Mouse (Mus musculus): Measurements from ENCODE around the gene Dffa.

The Dffa gene

DNA sequence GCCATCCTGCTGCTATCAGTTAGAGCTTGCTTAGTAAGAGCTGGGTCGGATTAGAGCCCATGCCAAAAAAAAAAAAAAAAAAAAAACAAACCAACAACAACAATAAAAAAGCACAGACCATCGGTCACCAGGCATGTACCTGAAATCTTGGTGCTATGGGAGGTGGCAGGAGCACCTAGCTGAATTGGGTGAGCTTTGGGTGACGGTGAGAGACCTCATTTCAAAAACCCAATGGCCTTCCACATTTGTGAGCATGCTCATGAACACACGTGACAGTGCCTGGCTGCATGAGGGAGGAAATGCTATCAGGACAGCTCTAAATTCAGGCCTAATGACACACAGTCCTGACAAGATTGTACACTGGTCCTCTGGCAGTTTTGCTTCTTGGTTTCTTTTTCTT is 44.1 kb downstream of the Dffa start:
- 77% methylated on average over 4 of the region's 4 CpGs for WGBS

DNA sequence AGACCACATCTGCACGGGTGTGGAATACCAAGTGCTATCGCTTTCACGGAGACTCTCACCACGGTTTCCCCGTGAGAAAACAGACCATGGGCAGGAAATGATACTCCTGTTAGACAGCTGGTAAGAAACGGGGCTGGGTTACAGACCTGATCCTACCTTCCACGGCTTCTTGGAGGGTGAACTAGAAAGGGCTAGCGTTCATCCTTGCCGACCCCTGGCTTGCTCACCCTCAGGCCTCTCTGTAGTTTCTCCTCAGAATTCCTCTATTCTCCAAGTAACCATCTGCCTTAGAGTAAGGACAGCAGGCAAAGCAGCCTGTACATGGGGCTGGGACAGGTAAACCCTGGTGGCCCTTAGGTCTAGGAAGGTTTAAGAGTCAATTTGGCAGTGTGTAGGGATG is 45.2 kb downstream of the Dffa start:
- 82% methylated on average over 9 of the region's 9 CpGs for WGBS

DNA sequence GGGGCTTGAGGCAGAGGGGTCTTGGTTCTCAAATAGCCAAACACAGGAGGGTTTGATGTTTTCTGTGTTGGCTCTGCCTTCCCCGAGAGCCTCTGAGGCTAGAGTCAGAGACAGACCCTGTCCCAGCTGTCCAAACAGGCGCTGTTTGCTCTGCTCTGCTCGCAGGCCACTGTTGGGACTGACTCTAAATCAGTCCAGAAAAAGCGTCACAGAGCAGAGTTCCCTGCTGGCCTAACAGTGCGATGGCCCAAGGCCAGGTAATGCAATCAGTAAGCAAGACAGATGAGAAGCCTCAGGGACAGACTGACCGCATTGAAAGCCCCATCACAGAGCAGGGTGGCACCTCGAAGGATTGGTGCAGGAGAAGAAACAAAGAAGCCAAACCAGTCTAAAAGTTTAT is 45.7 kb downstream of the Dffa start:
- WGBS = 79% methylated on average over 7 of the region's 7 CpGs

DNA sequence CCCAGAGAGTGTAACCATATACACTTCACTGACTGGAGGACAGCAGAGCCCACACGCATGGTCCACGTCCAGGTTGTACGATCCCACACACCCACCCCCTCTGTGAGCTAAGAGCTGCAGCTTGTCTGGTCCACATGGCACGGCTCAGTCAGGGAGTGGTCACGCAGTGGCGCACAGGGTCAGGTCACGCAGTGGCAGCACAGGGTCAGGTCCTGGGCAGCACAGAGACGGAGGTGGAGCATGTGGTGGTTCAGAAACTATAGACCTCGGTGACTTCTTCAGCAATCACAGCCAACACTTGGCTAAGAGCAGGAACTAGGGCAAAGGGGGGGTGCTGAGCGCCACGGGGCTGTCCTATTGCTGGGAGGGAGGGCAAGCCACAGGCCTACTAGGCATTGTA is 46.3 kb downstream of the Dffa start:
- WGBS = 72% methylated on average over 11 of the region's 11 CpGs

DNA sequence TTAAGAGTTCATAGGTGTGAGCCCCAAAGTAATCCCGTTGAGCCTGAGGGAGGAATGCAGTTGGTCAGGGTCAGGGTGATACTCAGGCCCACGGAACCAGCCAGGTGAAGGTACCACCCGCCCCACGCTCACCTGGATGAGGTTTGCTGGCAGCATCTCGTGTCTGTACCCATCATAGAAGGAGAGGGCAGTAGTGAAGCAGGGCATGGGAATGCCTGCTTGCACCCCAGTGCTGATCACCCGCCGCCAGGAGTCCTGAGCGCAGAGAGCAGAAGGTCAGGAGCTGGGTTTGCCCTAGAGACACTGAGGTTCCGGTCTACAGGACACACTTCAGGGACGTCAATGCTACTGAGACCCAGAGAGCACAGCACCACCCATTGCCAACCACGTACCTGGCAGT is 46.8 kb downstream of the Dffa start:
- WGBS = 94% methylated on average over 11 of the region's 11 CpGs

DNA sequence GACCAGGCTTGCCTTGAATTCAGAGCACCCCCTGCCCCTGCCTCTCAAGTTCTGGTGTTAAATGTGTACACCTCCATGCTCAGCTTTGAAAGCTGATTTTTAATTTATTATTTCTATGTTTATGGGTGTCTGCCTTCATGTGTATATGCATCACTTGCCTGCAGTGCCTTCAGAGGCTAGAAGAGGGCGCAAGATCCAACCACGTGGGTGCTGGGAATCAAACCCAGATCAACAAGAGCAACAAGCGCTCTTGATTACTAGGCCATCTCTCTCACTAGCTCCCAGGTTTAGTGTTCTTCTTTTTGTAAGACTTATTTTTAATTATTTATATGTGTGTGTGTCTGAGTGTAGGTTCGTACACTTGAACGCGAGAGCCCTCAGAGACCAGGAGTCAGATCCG is 50.9 kb downstream of the Dffa start:
- WGBS = 99% methylated on average over 7 of the region's 7 CpGs

DNA sequence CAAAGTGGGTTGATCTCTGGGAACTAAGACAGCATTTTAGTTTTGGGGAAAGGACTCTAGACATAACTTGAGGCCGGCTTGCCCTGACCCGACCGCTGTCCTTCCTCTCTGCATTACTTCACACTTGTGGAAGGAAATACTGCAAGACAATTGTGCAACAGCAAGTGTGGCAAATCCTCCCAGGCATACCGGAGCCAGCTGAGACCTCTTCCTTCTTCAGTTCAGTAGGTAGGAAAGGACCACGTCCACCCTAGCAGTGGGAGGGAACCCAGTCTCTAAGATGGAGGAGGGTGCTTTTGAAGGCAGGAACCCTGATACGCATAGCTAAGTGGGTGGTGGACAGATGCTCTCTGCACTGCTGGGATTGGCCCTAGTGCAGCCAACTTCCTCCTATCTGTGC is 51.8 kb downstream of the Dffa start:
- WGBS = 89% methylated on average over 6 of the region's 6 CpGs

DNA sequence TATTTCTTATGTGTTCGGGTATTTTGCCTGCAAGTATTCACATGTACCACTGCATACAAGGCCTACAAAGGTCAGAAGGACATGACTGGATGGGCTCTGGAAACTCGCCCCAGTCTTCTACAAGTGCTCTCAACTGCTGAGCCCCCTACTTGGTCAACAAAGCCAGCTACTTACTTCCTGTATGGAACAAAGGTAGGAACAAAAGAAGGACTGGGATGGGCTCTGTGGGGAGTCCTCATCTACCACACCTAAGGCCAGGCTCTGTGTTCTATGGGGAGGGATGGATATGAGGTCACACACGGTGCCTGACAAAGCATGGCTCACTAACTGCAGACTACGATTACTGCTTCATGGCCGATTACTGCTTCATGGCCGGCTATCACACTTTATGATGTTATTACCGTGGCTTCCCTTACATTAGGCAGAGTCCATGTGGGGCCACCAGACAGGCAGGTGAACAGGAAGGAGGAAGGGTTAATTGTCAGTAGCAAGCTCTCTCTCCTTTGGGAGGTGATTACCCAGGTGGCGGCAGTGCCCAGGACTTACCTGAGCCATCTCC is 53.5 kb downstream of the Dffa start:
- WGBS = 92% methylated on average over 8 of the region's 8 CpGs

DNA sequence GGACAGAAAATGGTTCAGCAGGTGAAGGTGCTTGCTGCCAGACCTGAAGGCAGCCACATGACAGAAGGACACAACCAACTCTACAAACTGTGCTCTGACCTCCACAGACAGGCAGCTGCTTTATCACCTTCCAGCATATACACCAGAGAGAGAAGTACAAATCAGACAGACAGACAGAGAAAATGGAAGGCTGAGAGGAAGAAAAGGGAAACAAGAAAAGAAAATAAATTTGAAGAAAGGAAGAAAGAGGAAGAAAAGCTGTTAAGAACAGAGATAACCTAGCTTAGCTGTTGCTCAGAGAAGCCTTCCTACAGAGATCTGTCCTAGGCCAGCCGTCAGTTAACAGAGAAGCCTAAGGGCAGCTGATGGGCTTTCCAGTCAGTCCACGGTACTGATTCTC is 55.3 kb downstream of the Dffa start:
- WGBS = 80% methylated on average over 2 of the region's 2 CpGs

DNA sequence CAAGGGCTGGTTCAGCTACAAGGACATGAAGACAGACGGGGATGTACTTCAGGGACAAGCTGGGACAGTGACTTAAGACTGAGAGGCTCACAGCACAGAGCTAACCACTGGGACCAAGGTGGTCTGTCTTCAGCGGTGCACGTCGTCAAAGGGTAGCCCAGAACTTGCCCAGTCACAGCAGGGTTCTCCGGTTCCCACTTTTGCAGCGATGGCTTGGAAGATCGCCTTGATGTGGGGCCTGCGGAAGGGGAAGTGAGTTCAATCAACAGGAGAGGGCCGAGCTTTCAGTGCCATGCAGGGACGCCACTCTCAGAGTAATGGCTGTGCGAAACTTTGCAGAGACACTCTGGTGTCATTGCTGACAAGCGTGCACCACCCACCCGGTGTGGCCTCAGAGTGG is 55.9 kb downstream of the Dffa start:
- WGBS = 85% methylated on average over 13 of the region's 13 CpGs

DNA sequence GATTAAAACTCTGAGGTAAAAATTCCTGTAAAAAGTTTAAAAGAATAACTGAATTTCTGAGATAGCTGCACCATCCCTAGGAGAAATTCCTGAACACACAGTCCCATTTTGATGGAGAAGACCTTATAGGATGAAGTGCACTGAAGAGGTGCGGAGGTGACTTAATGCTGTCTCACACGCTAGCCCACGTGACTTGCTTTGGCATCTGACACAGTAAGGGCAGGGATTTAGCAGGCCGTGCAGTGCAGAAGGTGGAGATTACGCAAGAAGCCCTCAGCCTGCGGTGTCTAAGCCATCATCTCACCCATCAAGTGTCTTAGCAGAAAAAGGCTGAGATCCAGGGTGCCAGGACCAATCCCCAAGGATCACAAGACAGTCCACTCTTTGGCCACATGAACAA is 57.2 kb downstream of the Dffa start:
- 95% methylated on average over 6 of the region's 6 CpGs for whole genome bisulfite sequencing

DNA sequence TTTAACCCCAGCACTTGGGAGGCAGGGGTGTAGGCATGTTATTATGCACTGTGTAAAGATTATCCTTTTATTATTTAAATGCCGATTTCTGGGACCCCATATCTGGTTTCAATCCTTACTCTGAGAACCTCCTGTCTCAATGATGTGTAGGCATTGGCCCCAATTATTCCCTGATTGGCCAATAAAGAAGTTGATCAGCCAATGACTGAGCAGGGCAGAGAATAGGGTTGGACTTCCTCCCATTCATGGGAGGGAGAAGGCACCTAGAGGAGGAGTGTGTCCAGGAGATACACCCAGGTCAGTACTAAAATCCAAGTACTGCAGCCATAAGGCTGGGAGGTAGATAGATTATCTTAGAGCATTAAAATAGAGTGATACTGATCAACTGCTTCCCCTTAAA is 59.2 kb downstream of the Dffa start:
- 64% methylated on average over 1 of the region's 1 CpGs for WGBS

DNA sequence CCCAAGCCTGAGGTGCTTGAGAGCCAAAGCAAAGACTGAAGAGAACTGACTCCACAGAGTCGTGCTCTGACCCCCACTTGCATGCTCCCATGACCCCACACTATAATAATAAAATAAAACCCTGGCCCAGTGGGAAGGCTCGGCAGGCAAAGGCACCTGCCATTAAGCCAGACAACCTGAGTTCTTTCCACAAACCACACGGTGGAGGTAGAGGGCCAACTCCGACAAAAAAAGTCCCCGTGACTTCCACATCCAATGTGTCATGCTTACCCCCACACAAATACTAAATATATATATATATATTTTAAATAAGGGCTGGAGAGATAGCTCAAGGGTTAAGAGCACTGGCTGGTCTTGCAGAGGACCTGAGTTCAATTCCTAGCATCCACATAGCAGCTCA is 60.2 kb downstream of the Dffa start:
- WGBS = 51% methylated on average over 5 of the region's 5 CpGs

DNA sequence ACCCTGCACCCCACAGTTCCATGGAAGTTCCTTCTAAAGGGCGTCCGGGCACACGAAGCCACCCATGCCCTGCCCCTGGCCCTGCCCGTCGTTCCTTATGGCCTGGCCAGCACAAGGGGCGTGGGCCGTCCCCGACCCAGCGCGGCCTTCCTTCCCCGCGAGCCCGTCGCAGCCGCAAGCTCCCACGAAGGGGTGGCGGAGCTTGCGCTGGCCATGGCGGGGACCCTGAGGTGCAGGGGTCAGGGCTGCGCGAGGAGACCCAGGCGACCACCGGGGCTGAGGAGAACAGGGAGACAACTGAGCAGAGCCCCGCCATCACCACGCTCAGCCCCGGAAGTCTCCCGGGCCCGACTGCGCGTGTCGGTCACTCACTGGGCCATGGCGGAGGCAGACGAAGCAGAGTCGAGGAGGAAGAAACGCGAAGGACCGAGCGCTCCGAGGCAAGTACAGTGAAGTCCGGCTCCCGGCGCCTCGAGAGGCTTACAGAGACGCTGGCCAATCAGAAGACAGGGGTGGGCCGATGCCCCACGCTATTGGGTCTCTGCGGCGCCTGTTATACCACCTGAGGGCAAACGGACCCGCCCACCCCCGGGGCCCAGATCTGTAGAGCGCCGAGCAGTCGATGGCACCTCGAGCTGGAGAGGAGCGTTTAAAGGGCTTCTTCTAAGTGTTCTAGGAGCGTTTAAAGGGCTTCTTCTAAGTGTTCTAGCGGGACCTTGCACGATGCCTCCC is 62.4 kb downstream of the Dffa start, which contains the start of gene Pgd:
Pgd (minus strand) TSS at position 557 of the 732 bp plus-strand sequence.
- WGBS = under 1% methylated on average over 59 of the region's 59 CpGs

DNA sequence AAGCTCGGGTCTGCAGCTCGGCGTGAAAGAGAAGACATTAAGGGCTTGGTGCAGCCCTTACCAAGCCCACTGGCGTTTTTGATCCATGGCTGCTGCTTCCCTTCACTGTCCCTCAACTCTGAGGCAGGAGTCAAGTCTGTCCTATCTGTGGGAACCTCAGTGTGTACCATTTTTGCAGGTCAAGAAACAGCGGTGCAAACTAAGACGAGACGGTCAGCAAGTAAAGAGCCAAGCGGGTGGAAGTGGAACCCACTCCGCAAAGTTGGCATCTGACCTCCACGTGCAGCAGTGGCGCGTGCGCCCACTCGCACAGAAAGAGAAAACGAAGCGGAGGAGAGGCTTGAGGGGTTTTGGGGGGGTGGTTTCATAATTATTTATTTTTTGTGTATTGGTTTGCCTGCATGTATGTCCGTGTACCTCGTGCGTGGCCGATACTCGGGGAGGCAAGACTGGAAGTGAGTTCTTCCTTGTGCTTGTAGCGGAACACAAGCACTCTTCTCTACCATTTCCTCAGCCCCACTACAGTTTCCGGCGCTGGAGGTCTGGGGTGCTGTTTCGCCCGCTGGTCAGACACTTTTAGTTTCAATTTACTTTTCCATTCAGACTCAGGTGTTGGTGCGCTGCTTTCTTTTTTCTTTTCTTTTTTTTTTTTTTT is 63.1 kb downstream of the Dffa start:
- 1% methylated on average over 27 of the region's 27 CpGs for WGBS

DNA sequence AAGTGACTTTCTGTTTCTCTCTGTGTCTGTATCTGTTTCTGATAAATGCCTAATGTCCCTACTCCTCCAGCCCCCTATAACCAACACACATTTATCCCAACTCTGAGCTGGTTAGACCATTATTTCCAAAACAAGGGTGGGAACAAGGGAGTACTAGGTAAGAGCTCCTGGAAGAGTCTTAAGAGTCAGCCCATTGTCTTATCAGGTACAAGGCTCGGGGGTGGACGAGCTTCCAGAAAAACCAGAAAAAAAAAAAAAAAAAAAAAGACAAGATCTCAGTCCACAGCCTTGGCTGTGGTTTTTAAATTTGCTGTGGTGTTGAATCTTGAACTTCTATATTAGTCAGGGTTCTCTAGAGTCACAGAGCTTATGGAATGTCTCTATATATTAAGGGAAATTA is 64.1 kb downstream of the Dffa start:
- 69% methylated on average over 2 of the region's 2 CpGs for WGBS

DNA sequence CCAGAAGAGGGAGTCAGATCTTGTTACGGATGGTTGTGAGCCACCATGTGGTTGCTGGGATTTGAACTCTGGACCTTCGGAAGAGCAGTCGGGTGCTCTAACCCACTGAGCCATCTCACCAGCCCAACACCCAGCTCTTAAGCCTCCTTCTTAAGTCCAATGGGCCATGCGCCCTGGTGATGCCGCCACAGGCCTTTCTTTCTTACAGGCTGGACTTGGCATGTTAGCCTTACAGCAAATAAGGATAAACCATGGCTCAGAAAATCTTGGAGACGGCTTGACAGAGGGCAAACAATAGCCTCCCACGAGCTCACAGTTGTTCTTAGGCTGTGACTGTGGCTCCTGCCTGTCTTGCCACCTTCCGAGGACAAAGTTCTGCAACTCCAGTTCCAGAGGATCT is 66.0 kb downstream of the Dffa start:
- WGBS = 74% methylated on average over 8 of the region's 8 CpGs

Data from cerebral cortex, adult 2 months (tissue).